In genomic region chr1:81771704-81772103, GRCm38 (mm10) we compare ENCODE assay signal across 11 mouse cellular contexts.
DNase-seq lines count a peak whose midpoint lies in the region; TF ChIP-seq lines count a peak whose summit lies in the region.
"Had no signal": no experiment of that assay in that cellular context is flagged by ENCODE, and none has a peak within 500 bp of the region (broad histone marks: within the 10 kb centered on the region; RNA-seq: fewer than 3 reads in every experiment).

No protein-coding gene starts in this region.

- DNase-seq in layer of hippocampus, adult 11-12 months (ENCODE audit: low spot score), result peak; percentile 19
- DNase-seq in layer of hippocampus, postnatal 10 days (ENCODE audit: low spot score in 2 of 2), result no peak
- DNase-seq in frontal cortex, postnatal 14 days (ENCODE audit: low spot score in 2 of 2), result peak; percentile 2 to 8
- DNase-seq in left cerebral cortex, adult 2 months (ENCODE audit: extremely low spot score in 1 of 2, low spot score in 2 of 2), result peak; percentile 11 to 13
- DNase-seq in right cerebral cortex, postnatal 25 days, result peak; percentile 3
- DNase-seq in natural killer cell, adult 2 months (ENCODE audit: low spot score in 2 of 2), result no peak
- DNase-seq in heart, postnatal 25 days (ENCODE audit: low spot score), result no peak
- DNase-seq: cerebellum, adult 18-20 months; gastrocnemius, postnatal 14 days had no signal

- intact Hi-C loops in left cerebral cortex, adult 2 months (cut with DNase I), result no loop called here
- intact Hi-C loops in heart, postnatal 25 days (cut with DNase I), result no loop called here

- no peak overlapping the region for H3K4me3 ChIP-seq in left cerebral cortex, adult 2 months
- H3K4me3 ChIP-seq: hindbrain, embryonic 12.5 days had no signal

- H3K27ac ChIP-seq in left cerebral cortex, adult 2 months, result no peak overlapping the region
- H3K27ac ChIP-seq: hindbrain, embryonic 12.5 days; kidney, postnatal 0 days had no signal

- TF ChIP-seq CTCF in left cerebral cortex, adult 2 months (IDR thresholded peaks at IDR 0.05), result no peak

Comparison
In these comparisons a context has a peak if more than half of its experiments do, and no peak if none do; other contexts are left out.
1. DNase-seq: peak in layer of hippocampus, adult 11-12 months (single experiment), frontal cortex, postnatal 14 days (2 of 2), left cerebral cortex, adult 2 months (2 of 2) and right cerebral cortex, postnatal 25 days (single experiment); none in layer of hippocampus, postnatal 10 days (0 of 2), natural killer cell, adult 2 months (0 of 2) and heart, postnatal 25 days (single experiment).